Mouse (Mus musculus) monocyte, adult 5-6 weeks (primary cell): ENCODE results near the gene Cdon. TPM values are rescaled to one million over a fixed set of nuclear protein-coding genes. Genes with fewer than 3 reads are reported as not detected.

Source experiments
- ATAC-seq: fragments of 153-309, 156-312 bp; replicated peaks from 2 replicates; pipeline ENCODE4 v1.8.0; 2017; ENCODE audit warnings: mild to moderate bottlenecking; ENCODE audit not compliant: low TSS enrichment, insufficient number of reproducible peaks, severe bottlenecking, poor library complexity, low FRiP score
- total RNA-seq: library from RNA; stranded (forward); fragments of 200-1000, 200-491, 200-594 nt; gene quantifications from 3 replicates; pipeline ENCODE4 v1.2.3, GENCODE M21; 2017

Cdon gene
- total RNA-seq: 0.19 to 0.68 TPM in 2 of 3 replicates, not detected in the other

GRCm38 (mm10) chr9:35420805-35421719 lies at the start of gene Cdon:
Gene Cdon (plus strand): TSS chr9:35421128.
- ATAC-seq: no peak; the same call in 1 of the 2 replicates

GRCm38 (mm10) chr9:35372324-35373101 lies 48.4 kb upstream of the Cdon start:
- ATAC-seq: no peak

GRCm38 (mm10) chr9:35377916-35378315 lies 43.0 kb upstream of the Cdon start:
- no peak for ATAC-seq

GRCm38 (mm10) chr9:35378991-35379390 lies 41.9 kb upstream of the Cdon start:
- ATAC-seq: no peak

GRCm38 (mm10) chr9:35399896-35400295 lies 21.0 kb upstream of the Cdon start:
- no peak for ATAC-seq

GRCm38 (mm10) chr9:35400398-35400797 lies 20.5 kb upstream of the Cdon start:
- ATAC-seq: no peak

GRCm38 (mm10) chr9:35400831-35401230 lies 20.1 kb upstream of the Cdon start:
- ATAC-seq: no peak

GRCm38 (mm10) chr9:35402584-35402991 lies 18.3 kb upstream of the Cdon start:
- no peak for ATAC-seq

- no peak for ATAC-seq
These were observed 17.4 kb upstream of the Cdon start for GRCm38 (mm10) chr9:35403490-35403889.

- no peak for ATAC-seq
These were observed 15.7 kb upstream of the Cdon start for GRCm38 (mm10) chr9:35405038-35405905.

GRCm38 (mm10) chr9:35411225-35411965 lies 9.5 kb upstream of the Cdon start:
- ATAC-seq: no peak

- ATAC-seq: no peak
These were observed 9.0 kb upstream of the Cdon start for GRCm38 (mm10) chr9:35411975-35412374.

GRCm38 (mm10) chr9:35421730-35422235 lies 855 bp downstream of the Cdon start:
- no peak for ATAC-seq

- no peak for ATAC-seq
These were observed 1.5 kb downstream of the Cdon start for GRCm38 (mm10) chr9:35422405-35422941.

- ATAC-seq: no peak
These were observed 2.3 kb downstream of the Cdon start for GRCm38 (mm10) chr9:35423265-35423664.

- ATAC-seq: no peak
These were observed 3.7 kb downstream of the Cdon start for GRCm38 (mm10) chr9:35424671-35425070.

- no peak for ATAC-seq
These were observed 9.5 kb downstream of the Cdon start for GRCm38 (mm10) chr9:35430476-35430875.

GRCm38 (mm10) chr9:35431396-35431795 lies 10.5 kb downstream of the Cdon start:
- ATAC-seq: no peak
